Mouse (Mus musculus): ENCODE data around the gene Sema3c.

GRCm38 (mm10) chr5:17695366-17695765 is 121.3 kb downstream of the Sema3c start:
- no peak for TF ChIP-seq CTCF (IDR thresholded peaks at IDR 0.05; ENCODE audit: control insufficient read depth, insufficient read depth, insufficient read length)
- no peak for TF ChIP-seq MYOG (IDR thresholded peaks at IDR 0.05; ENCODE audit: control insufficient read depth, extremely low read depth, insufficient read length)
- TF ChIP-seq CEBPB (IDR thresholded peaks at IDR 0.05; ENCODE audit: low read depth) = no peak
- TF ChIP-seq USF1 (IDR thresholded peaks at IDR 0.05; ENCODE audit: low read depth) = no peak
